Mouse (Mus musculus): ENCODE measurements at regions not wholly inside any gene's neighbourhood (a gene's known extent, or its start where the extent isn't known, plus 50 kb on each side); places are given as distances from the start of the nearest gene placed in this dataset.

DNA sequence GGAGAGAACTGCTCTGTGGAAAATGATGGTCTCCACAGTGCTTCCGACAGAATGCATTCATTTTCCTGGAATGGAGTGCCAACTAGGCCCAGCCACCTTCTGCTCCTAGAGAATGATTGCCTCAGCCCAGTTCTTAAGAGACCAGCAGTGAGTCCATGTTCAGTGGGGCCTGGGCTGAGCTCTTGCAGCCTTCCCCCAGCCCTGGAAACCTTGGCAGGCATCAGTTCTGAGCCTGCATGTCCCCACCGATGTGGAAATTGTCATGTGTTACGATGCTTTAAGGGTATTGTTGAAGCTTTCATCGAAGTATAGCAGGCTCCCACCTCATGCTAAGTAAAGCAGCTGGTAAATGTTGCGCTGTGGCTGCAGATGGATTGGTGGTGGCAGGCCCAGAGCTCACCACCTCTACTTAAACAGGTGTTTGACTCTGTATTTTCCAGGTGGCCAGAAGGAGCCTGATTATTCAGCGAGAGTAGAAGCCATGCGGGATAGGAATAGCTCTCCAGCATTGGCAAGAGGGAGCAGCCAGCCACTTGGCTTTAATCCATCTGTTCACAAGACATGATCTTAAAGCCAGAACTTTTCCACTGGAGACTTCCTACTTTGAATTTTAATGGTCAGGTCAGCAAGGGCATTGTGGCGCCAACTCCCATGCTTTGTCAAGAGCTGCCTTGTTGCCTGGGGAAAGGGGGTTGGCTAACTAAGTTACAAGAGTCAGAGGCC is 437.5 kb downstream of the Meis1 start:
- peak; percentile 40 for DNase-seq

DNA sequence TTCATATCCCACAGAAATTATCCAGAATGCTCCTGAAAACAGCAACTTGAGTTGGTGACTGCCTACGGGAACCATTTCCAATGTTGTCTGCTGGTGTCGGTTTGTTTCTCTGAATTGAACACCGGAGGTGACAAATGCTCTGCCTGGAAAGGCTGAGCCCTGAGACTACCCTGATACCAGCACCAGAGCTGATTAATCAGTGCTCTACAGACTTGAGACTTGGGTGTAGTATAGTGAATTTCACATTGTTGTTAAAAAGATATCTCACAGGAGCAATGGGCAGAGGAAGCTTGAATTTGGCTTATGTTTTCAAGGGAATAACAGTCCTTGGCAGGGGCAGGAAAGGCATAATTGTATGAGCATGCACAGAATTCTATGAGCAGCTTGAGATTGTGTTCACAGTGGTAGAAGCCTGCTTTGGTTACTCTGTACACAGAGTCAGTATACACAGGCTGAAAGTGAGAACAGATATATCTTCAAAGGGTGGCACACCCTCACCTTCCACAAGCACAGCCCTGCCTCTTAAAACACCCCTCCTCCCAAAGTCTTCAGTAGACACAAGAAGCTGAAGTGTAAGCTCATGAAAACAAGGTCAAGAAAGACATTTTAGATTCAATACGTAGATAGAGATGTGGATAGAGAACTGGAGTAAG is 447.1 kb downstream of the Meis1 start:
- no peak for DNase-seq

DNA sequence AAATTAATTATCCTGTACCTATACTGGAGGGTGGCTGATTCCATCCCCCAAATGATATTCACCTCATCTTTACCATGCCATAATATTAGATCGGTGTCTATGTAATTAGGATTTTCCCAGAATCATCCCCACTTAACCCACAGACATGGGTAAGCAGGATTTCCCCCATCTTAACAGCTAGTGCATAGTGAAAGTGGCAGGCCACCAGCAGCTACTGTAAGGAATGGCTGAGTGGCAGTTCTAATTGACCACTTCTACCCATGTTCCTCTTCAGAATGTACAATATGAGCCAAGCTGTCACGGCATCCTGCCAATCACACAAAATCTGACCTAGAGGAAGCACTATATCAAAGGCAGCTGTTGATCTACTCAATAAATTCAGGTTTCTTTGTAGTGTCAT is 455.8 kb downstream of the Meis1 start:
- no peak for DNase-seq

DNA sequence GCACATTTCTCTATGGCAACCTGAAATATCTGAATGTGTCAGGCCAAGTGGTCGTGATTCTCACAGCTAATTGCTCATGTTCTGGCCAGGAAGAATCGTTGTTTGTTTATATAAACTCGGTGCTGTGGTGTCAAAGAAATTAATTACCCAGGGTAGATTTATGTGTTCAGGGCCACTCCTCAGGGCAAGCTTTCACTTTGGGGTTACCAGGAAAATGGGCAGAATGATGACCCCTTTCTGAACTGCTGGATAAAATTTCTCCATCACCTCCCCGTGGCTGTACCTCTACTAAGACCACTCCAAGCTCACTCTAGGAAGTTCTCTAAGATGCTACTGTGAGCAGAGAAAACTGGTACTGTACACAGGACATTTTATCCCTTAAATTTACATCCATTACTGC is 460.1 kb downstream of the Meis1 start:
- no peak for DNase-seq

DNA sequence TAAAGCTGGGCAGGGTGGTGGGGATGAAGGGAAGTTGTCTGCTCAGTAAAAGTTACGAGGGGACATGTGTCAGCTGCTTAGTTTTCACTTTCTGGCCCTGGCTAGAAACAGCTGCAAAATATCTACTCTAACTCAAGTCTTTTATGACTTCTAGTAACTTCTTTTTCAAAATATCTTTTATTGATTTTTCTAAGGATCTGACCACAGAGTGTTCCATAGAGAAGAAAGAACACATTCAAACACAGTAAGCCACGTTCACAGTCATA is 483.3 kb downstream of the Meis1 start:
- DNase-seq: no peak

DNA sequence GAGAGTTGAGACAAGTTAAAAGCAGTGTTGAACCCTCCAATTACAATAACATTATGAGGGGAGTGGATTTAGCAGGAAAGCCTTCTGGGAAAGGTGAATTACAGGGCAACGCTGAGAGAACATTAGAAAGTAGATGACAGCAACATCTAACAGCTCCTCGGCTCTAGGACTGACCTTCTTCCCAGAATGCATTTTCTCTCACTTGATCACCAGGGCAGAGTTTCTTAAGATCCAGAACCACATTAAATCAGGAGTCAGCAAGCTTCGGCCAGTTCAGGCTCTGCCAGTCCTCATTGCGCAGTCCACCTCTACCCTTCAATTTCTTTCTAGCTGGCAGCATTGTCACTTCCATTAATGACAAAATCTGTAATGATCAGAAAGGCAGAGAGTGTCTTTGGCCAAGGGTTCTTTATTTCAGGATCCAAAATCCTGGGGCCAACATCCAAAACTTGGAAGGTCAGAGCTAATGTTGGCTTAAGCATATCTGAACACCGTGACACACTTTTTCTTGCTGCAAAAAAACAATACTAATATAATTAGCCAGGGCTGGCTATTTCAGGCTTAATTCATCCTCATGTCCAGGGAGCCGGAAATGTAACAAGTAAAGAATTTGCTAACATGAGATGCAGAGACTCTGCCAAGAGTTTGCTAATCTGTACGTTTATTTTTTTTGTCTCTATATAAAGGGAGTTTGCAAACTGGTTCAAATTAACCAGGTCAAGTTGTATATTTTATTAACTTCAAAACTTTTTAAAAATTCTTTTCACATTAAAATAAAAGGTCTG is 483.8 kb downstream of the Meis1 start:
- peak; percentile 17 for DNase-seq

DNA sequence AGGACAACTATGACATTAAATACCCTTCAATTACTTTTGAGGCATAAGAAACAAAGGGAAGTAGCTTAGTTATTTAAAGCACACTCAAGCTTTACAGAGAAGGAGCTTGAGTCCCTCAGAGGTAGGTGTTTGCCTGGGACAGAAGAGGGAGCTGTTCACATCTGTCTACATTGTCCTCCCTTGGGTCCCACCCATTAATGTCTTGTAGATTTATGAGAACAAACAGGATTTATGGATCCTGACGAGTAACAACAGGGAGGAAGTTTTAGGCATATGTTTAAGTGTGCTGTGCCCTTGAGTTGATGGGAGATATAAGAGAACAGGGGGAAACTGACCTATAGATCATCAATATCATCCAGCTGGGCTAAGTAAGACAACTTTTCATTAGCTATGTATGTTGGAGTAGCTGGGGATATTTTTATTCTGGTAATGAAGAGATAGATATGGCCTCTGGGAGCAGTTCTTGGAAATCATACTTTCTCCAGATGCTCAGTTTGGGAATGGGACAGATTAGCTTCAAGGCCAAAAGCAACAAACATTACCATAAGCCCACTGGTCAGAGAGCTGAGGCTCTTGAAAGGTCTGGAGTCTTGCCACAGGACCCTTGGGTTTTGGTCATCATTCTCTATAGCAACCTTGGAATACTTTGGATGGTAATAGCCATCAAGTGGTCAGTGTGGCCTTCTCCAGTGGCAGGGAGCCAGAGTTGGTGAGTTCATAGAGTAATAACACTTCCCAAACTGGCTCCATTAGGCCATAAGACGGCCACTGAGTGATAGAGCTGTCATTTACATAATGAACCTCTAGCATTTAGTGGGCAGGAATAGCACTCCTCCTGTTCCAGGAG is 487.3 kb downstream of the Meis1 start:
- DNase-seq: peak; percentile 6

DNA sequence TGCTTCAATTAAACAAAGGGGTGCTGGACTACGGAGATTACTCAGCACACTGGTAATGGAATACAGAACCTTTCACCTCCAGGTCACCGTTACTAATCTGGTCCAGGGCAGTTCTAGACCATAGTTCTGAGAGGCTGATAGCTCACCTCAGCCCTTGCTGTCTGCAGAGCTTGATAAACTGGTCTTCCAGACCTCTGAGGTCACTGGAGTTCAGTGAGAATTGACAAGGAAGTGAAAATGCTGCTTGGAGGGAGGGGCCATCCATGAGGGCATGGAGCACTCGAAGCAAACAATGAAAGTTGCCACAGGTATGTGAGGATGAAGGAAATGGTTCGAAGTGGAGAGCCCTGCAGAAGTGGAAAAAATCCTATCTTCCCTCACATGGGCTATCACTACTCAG is 490.2 kb downstream of the Meis1 start:
- DNase-seq: no peak

DNA sequence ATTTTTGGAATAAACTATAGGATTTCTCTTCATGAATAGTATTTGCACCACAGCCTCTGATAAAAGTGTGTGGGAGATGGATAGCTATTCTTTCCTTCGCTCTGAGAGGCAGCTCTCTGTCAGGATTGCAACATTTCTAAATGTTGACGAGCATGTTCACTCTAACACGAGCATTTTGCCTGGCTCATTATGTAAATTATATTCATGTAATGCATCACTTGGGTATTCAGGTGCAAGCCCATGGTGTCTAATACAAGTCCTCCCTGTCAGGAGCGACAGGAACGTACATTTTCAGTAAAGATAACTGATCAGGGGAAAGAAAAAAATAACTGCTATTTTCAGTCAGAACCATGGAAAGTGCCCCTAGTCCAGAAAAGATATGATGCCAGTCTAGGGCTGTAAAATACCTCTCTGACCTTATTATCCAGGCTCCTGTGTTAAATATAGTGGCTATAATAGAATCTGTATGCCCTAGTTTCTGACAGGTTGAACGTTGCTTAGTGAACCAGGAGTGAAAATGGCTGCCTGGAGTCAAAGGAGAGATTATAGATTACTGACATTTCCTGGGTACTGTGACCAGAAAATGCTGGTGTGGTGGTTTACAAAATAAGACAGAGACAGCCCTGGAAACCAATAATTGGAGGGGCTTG is 523.6 kb downstream of the Meis1 start:
- no peak for DNase-seq

DNA sequence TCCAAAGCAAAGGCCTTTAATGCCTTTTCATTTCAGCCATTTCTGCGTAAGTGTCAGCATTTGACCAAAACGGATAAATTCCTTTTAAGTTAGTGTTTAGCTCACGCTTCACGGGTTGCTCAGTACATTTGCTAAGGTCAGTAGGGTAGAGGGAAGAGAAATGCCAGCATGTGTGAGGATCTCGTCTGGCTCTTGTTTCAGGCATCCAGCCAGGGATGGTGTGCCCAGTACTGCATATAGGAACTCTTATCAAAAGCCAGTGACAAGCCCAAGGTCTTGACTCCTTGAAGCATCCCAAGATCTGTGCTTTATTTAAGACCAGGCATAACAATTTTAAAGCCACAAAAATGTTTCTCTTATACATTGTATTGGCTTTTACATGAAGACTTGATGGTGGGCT is 524.8 kb downstream of the Meis1 start:
- no peak for DNase-seq

DNA sequence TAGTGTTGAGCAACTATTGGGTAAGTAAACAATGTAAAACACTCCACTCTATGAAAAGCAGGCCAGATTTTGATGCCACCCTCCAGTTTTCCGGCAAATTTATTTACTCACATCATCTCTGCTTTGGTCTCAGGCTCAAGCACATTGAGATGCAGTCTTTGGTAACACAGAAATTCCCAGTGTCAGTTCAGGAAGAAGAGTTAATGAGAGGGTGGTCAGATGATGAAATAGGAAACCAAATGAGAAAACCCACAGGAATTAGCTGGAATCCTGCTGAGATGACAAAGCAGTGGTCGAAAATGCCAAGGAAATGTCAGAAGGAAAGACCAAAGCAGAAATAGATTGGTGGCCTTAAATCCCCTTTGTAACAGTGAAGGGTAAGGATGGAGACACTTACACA is 525.7 kb downstream of the Meis1 start:
- no peak for DNase-seq

DNA sequence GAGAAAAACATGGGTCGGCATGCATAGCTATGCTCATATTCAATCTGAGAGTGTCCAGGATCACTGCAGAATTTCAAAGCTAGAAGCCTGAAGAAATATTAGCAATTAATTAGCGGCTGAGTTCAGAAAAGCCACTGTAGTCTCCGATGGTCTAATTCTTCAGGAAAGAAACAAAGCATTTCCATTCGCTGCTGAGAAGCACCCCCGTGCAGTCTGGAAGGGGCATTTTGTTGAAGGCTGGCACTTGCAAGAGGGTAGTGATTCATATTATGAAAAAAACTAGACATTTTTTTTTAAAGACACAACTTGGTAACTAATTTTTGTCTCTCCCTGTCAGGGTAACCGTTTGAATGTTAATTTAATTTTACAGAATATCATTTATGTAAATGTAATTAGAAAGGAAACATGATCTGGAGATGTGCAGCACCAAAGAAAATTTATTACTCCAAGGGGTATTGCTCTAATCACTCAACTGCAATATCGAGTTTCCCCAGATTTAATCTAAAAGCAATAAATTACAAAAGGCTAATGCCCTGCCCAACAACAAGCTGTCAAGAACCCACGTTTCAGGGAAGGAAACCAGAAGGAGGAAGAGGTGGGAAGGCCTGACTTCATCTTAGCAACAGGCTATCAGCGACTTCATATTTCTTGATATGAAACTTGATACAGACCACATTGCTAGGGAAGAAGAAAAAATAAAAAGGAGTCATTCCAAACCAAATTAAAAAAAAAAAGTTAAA is 529.1 kb downstream of the Meis1 start:
- DNase-seq: no peak

DNA sequence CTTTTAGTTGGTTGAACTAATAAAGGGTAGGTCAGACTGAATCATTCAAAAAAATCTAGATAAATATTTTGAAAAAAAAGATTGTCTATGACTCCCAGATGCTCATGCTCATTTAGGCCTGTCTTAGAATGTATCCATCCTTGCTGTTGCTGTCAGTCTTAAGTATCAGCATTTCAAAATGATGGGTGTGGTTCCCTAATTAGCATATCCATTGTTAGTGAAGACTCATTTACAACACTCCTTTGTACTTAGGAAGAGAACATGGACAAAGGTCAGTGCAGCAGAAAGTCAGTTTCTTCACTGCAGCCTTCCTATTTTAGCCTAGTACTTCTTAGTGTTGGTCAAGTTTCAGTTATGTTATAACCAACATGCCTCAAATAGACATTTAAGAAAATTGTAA is 525.2 kb upstream of the Etaa1 start:
- no peak for DNase-seq

DNA sequence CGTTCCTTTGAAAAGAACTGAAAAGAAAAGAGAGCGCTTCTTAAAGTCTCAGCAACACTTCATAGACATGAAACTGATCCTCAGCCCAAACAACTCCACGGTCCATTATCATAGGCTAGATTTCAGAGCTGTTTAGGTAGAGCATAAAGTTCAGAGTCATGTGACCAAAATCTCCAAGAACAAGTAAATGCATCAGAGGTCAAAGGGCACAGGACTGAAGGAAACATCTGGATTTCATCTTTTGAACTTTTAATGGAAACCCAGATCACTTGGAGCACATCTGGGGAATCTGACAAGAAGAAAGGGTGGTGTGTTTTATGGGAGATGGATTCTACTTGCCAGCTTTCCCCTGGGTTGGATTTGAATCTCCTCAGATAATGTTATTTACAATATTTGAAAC is 497.6 kb upstream of the Etaa1 start:
- DNase-seq: no peak

DNA sequence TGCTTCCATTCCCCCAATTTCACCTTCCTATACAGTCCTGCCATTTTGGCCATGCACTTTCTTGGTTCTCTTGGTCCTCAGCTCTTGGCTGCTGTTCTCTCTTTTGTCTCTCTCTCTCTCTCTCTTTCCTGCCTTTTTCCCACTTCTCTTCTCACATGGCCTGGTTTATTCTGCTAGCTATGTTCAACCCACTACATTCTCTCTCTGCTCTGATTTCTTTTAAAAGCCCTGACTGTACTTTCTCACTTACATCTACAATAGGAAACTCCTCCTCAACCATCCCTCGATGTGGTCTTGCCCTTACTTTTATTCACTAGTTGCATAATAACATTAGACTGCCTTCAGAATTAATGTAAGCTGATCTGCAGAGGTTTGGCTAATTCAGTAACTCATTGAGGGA is 495.2 kb upstream of the Etaa1 start:
- no peak for DNase-seq

DNA sequence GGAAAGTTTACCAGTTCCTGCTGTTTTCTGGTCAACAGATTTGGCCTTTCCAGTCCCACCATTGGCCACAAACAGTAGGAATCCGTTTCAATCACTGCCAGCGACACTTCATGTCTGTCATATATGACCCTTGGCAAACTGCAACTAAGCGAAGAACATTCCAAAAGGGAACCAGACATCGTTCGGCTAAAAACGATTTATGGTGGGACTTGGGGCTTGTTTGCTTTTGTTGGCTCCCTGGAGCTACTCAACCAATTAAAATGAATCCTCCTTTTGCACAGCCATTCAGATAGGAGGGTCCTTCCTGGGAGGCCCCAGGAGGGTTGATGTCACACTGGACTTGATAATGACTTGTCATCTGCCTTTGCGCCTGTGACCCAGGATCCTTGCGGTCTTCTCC is 490.9 kb upstream of the Etaa1 start:
- peak; percentile 3 for DNase-seq

DNA sequence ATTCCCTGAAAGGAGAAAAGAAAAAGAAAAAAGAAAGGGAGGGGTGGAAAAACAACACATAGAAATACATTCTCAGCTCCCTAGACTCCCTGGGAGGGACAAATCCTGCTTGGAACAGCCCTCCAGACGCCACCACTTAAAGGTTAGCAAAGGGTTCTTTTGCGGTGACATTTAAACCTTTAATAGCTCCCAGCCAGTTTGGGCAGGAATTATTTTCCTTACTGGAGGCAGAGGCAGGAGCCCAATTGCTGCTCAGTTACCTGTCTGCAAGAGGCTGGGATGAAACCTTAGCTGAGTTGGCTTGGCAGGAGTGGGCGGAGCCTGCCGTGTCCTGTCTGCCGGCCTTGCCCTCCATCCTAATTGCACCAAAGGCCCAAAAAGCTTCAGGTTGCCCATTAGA is 490.4 kb upstream of the Etaa1 start:
- DNase-seq: no peak

DNA sequence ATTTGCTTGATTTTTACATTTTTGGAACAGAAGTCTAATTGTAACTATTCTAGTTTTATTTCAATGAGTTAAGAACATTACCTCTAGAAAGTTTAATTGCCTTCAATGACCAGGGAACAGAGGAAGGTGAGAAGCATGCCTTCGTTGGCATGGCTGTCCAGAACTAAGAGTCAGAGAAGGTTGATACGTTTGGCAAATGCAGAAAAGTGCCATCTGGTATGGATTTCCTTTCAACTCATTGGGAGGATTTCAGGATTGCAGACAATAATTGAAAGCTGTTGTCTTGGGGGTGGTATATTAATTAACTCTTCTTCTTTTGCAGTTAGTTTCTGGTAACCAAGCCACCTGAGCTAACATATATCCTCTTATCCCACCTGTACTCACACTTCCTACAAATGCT is 489.5 kb upstream of the Etaa1 start:
- DNase-seq: no peak

DNA sequence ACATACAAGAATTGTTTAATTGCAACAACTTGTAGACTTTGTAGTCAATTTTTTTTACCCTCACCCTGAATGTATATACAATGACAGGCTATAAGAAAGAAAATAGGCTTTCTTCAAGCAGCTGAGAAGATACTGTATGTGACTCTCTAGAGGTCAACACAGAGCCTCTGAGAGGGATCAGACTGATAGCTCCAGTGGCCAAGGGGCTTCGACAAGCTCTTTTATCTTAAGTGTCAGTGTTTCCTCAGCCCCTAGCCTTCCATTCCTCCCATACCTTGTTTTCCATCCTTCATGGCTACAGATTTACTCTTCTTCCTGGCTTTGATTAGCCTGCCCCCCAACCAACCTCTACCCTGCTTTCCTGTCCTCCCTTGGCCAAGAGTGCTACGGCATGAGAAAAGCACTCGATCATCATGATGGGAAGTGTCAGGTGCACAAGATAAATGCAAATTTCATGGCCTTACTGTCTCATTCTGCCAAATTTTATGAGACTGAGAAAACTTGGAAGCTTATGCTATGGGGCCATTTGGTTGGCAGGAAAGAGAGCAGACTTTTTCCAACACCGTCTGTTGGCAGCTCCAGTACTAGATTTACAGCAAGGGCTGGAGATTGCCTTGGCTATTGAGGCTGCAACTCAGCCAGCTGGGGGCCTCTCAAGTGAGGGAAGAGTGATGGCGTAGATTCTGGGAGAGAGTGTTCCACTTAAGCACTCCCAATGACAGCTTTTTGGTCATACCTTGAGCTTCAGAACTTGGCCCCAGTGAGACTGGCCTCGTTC is 484.3 kb upstream of the Etaa1 start:
- DNase-seq: peak; percentile 21

DNA sequence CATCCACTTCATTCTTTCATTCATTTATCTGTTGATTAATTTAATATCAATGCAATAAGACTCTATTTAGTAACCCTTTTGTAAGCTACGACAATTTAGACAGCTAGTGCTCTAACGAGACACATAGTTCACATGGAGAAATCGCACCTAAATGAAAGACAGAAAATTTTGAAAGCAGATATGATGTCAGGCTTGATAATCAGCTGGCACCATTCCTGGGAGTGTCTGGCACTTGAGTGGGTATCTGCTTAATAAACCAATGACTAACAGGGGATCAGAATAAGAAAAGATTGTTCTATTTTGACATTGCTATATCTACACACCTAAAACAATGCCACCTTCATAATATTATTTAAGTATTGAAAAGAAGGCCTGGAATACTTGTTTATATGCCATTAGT is 467.4 kb upstream of the Etaa1 start:
- DNase-seq: no peak

DNA sequence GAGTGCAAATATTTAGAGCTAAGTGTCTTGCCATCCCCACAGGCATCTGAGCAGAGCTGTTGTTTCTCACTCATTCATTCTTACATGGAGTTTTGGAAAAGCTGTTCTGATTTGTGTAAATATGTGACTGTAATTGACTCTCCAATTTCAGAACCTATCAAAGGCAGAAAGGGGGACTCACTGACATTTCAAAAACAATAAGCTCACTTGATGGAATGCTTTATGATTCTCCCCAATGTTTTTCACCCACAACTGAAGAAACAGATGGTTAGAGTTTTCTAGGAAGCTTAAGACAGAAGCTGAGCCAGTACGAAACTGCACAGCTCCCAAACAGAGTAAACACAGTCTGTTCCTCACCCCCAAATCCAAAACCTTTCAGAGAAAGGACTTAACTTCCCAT is 460.1 kb upstream of the Etaa1 start:
- DNase-seq: no peak
